Mouse (Mus musculus) intestine, embryonic 14.5 days (tissue): ENCODE measurements around the gene Eefsec. TPM values are rescaled to one million over a fixed set of nuclear protein-coding genes. Genes with fewer than 3 reads are reported as not detected.

Experiments
- ATAC-seq: fragments of 200-750 bp; cut with Nextera tagmentation; replicated peaks from 2 replicates; pipeline ENCODE4 v1.8.0; 2017; ENCODE audit warnings: low read depth, moderate number of reproducible peaks, moderate TSS enrichment, moderate library complexity; ENCODE audit not compliant: low FRiP score, low TSS enrichment
- DNase-seq: peaks from one replicate; pipeline ENCODE4 v3.0.0-alpha.2; 2018; ENCODE audit warnings: low spot score
- H3K27ac ChIP-seq: fragments of 300-500 bp; sonication (generic); 2 replicates; pipeline ENCODE4 v1.5.1; 2014; ENCODE audit warnings: low read depth, mild to moderate bottlenecking, control low read depth
- H3K27me3 ChIP-seq: fragments of 300-500 bp; sonication (generic); replicated peaks from 2 replicates; pipeline ENCODE4 v1.6.1; 2014; ENCODE audit warnings: low read length, control low read depth; ENCODE audit not compliant: control insufficient read depth, insufficient read depth
- H3K36me3 ChIP-seq: fragments of 300-500 bp; sonication (generic); 2 replicates; pipeline ENCODE4 v1.6.1; 2014; ENCODE audit warnings: low read length, control low read depth; ENCODE audit not compliant: control insufficient read depth, insufficient read depth
- H3K4me1 ChIP-seq: fragments of 300-500 bp; sonication (generic); replicated peaks from 2 replicates; pipeline ENCODE4 v1.6.1; 2014; ENCODE audit warnings: low read length, control low read depth, mixed read lengths; ENCODE audit not compliant: control insufficient read depth, insufficient read depth
- H3K4me2 ChIP-seq: fragments of 300-500 bp; sonication (generic); 2 replicates; pipeline ENCODE4 v1.6.1; 2014; ENCODE audit warnings: low read length
- H3K4me3 ChIP-seq: fragments of 300-500 bp; sonication (generic); 2 replicates; pipeline ENCODE4 v1.5.1; 2014; ENCODE audit warnings: low read depth, low read length, control low read depth, mixed read lengths
- H3K9ac ChIP-seq: fragments of 300-500 bp; sonication (generic); 2 replicates; pipeline ENCODE4 v1.6.1; 2014; ENCODE audit warnings: mild to moderate bottlenecking, low read length
- H3K9me3 ChIP-seq: fragments of 300-500 bp; sonication (generic); 2 replicates; pipeline ENCODE4 v1.6.1; 2016; ENCODE audit warnings: low read length, control low read depth; ENCODE audit not compliant: control insufficient read depth
- WGBS: fragments of 180-500 bp; shearing (Covaris S2); extraction: QIAGEN DNeasy Blood & Tissue Kit; methylation state at CpG from one replicate; pipeline ENCODE4 v1.1.7; 2014; 5-methylcytosine and 5-hydroxymethylcytosine counted together
- polyA plus RNA-seq: library from polyadenylated mRNA; unstranded; fragments of >200 nt; fragmentation: Nextera tagmentation; extraction: Ambion mirVana; gene quantifications from 2 replicates; pipeline ENCODE4 v1.2.1, GENCODE M21; 2014

Eefsec gene
- polyA plus RNA-seq, 1 experiment from 2014 or later = 45.1 TPM

DNA sequence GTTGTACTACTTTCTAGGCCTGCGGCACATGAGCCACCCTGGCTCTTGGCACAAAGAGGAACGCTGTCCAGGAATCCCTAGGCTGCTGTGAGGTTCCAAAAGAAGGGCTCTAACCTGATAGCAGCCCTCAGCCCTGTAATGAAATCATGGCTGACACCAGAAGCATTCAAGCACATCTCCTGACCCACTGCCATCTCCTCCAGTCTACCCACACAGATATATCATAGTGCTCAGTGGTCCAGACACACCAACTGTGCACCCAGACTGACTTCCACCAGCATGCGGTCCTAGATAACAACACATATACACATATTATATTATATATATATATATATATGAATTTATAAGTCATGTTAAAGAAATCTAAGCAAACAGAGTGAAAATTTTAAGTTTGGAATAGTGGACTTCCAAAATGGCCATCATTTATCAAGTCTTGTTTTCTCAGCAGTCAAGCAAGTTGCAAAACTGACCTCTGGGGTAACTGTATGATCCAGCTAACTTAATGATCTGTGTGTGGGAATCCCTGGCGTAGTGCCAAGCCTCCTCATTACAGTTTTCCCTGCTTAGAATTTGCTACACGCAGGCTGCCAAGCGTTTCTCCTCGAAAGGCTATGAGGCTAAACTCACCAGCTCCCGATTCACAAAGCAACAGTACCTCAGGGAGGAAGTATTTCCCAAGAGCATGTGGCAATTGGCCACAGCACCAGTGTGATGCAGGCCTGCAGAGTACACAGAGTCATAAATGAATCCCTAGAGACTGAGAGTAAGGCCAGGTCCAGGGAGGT is 76.3 kb downstream of the Eefsec start:
- H3K36me3 ChIP-seq = no peaks in the 10 kb centered on the region
- no peaks in the 10 kb centered on the region for H3K9me3 ChIP-seq
- no peak overlapping the region for H3K27ac ChIP-seq
- WGBS = 50% methylated on average over 8 of the region's 8 CpGs
- no peak overlapping the region for H3K4me3 ChIP-seq
- H3K4me1 ChIP-seq = peaks cover 7% of the 10 kb centered on the region; the same call in 1 of the 2 replicates
- DNase-seq (peak; percentile 60), ATAC-seq (no peak)
- no peak overlapping the region for H3K9ac ChIP-seq
- H3K27me3 ChIP-seq = no peaks in the 10 kb centered on the region
- no peak overlapping the region for H3K4me2 ChIP-seq

DNA sequence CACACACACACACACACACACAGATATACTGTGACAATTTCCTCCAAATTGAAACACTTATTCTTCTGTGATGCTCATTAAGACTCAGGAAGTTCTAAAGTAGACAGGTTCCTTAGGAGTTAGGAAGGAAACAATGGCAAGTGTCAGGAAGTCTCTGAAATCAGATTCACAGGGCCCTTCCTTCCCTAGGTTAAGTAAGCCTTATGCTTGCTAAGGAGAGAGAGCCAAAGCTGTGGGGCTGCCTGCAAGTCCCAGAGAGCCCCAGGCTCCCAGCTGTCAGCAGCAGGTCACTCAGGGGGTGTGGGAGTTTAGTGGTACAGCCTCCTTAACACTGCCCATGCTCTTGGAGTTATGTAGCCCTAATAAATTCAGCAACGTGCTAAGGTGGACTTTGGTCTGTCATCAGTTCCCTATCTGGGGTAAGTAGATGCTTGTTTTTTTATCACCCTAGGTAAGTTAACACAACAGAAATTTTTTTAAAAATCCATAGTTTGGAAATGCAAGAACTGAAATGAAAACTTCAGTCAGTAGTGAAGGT is 82.8 kb downstream of the Eefsec start:
- DNase-seq (no peak), ATAC-seq (no peak)
- H3K4me2 ChIP-seq = no peak overlapping the region
- H3K36me3 ChIP-seq = no peaks in the 10 kb centered on the region
- no peak overlapping the region for H3K9ac ChIP-seq
- 0 out of 2 replicates have a peak, but pooled peaks cover 3% of the 10 kb centered on the region for H3K4me1 ChIP-seq
- WGBS = 41% methylated on average over 1 of the region's 1 CpGs
- no peaks in the 10 kb centered on the region for H3K27me3 ChIP-seq
- no peak overlapping the region for H3K4me3 ChIP-seq
- no peak overlapping the region for H3K27ac ChIP-seq
- no peaks in the 10 kb centered on the region for H3K9me3 ChIP-seq

DNA sequence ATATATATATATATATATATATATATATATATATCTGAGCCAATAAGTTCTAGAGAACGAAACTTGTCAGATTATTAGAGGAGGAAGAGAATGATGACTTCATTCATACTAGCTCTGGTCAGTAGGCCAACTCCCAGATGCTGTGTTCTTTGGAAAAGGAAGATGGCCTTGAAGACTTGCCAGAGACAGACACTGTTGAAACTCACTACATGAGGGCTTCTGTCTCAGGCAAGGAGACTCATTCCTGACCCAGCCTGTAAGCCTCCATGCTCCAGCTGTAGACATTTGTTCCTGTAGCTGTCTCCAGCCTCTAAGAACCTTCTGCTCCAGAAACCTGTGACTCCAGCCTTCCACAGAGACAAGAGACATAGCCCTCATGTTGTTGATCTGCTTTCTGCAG is 85.2 kb downstream of the Eefsec start:
- no peak overlapping the region for H3K27ac ChIP-seq
- no peak for ATAC-seq
- H3K4me2 ChIP-seq = no peak overlapping the region
- WGBS = 91% methylated on average over 1 of the region's 1 CpGs
- H3K27me3 ChIP-seq = no peaks in the 10 kb centered on the region
- H3K4me1 ChIP-seq = 0 out of 2 replicates have a peak, but pooled peaks cover 3% of the 10 kb centered on the region
- no peaks in the 10 kb centered on the region for H3K9me3 ChIP-seq
- no peak overlapping the region for H3K9ac ChIP-seq
- H3K4me3 ChIP-seq = no peak overlapping the region
- no peaks in the 10 kb centered on the region for H3K36me3 ChIP-seq
- no peak for DNase-seq

GRCm38 (mm10) chr6:88358210-88358609 is 88.1 kb downstream of the Eefsec start:
- DNase-seq (no peak), ATAC-seq (no peak)
- no peaks in the 10 kb centered on the region for H3K4me1 ChIP-seq
- no peak overlapping the region for H3K4me3 ChIP-seq
- no peak overlapping the region for H3K27ac ChIP-seq
- H3K9me3 ChIP-seq = no peaks in the 10 kb centered on the region
- peaks cover 4% of the 10 kb centered on the region for H3K36me3 ChIP-seq
- no peak overlapping the region for H3K4me2 ChIP-seq
- H3K9ac ChIP-seq = no peak overlapping the region
- no peaks in the 10 kb centered on the region for H3K27me3 ChIP-seq

DNA sequence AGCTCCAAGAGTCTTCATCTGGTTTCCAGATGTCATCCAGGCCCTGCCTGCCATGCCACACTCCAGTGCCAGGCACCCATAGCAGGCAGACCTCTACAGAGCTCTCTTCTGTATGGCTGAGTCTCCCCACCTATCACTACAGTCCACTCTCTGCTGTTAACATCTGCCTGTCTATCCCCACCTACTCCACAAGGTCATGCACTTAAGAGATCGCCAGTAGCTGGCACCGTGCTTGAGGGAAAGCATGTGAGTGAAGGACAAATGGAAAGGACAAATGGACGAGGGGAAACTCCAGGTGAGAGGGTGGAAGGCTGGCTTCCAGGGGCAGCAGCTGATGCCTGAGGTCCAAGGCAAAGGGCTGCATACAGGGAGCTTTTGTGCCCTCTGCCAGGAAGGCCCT is 90.5 kb downstream of the Eefsec start:
- no peak for DNase-seq
- no peaks in the 10 kb centered on the region for H3K27me3 ChIP-seq

GRCm38 (mm10) chr6:88352541-88352940 is 93.8 kb downstream of the Eefsec start:
- H3K27me3 ChIP-seq = no peaks in the 10 kb centered on the region
- H3K27ac ChIP-seq = no peak overlapping the region
- H3K9ac ChIP-seq = no peak overlapping the region
- H3K4me2 ChIP-seq = no peak overlapping the region
- ATAC-seq (no peak), DNase-seq (no peak)
- no peaks in the 10 kb centered on the region for H3K4me1 ChIP-seq
- H3K36me3 ChIP-seq = peaks cover 4% of the 10 kb centered on the region
- no peak overlapping the region for H3K4me3 ChIP-seq
- H3K9me3 ChIP-seq = no peaks in the 10 kb centered on the region
- 46% methylated on average over 4 of the region's 4 CpGs for WGBS

More for the DNA sequence above, 90.5 kb downstream of the Eefsec start:
- Histone ChIP-seq H3K4me1 (no peaks in the 10 kb centered on the region), H3K4me2 (no peak overlapping the region), H3K9ac (no peak overlapping the region), H3K27ac (no peak overlapping the region), H3K36me3 (peaks cover 4% of the 10 kb centered on the region), H3K9me3 (no peaks in the 10 kb centered on the region), H3K4me3 (no peak overlapping the region)
- no peak for ATAC-seq
- WGBS = 75% methylated on average over 3 of the region's 3 CpGs

DNA sequence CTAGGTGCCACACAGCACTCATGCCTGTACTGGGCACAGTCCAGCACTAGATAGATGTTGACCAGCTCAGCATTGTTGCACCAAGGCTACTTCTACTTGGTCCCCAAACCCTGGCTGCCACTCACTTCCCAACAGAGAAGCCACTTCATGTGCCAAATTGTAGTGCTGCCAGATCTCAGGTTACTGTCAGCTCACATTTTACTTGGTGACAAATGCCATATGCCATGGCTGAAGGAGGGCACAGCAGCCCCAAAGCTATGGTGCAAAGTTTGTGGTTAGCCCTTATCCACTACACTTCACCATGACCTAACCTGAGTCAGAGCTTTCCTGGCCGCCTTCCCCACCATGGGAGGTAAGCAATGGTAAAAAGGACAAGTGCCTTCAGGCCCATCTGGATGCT is 99.6 kb downstream of the Eefsec start:
- Histone ChIP-seq H3K27me3 (no peaks in the 10 kb centered on the region), H3K4me1 (peaks cover 24% of the 10 kb centered on the region), H3K9me3 (no peaks in the 10 kb centered on the region), H3K9ac (no peak overlapping the region), H3K36me3 (no peaks in the 10 kb centered on the region), H3K27ac (no peak overlapping the region), H3K4me3 (no peak overlapping the region), H3K4me2 (no peak overlapping the region)
- ATAC-seq (no peak), DNase-seq (no peak)
- 100% methylated on average over 1 of the region's 1 CpGs for WGBS

- WGBS = 81% methylated on average over 2 of the region's 2 CpGs
- no peak for ATAC-seq
These were observed 101.0 kb downstream of the Eefsec start for GRCm38 (mm10) chr6:88345311-88345710.

More at GRCm38 (mm10) chr6:88345311-88345710, 101.0 kb downstream of the Eefsec start:
- Histone ChIP-seq H3K4me3 (no peak overlapping the region), H3K36me3 (no peaks in the 10 kb centered on the region), H3K27ac (no peak overlapping the region), H3K4me1 (peaks cover 24% of the 10 kb centered on the region), H3K27me3 (no peaks in the 10 kb centered on the region), H3K9me3 (no peaks in the 10 kb centered on the region), H3K9ac (no peak overlapping the region), H3K4me2 (no peak overlapping the region)
- DNase-seq = no peak
